Mouse (Mus musculus): ENCODE results near the gene Myoz2.

GRCm38 (mm10) chr3:123007386-123007785 lies 27.4 kb downstream of the Myoz2 start:
- TF ChIP-seq CTCF (IDR thresholded peaks at IDR 0.05; ENCODE audit: low read depth) (no peak), EP300 (IDR thresholded peaks at IDR 0.05; ENCODE audit: low read depth) (no peak)

All from liver, embryonic 14.5 days (tissue).